Mouse (Mus musculus): Measurements from ENCODE around the gene Clmn. TPM values are rescaled to one million over a fixed set of nuclear protein-coding genes. Genes with fewer than 3 reads are reported as not detected.

Clmn gene
- polyA plus RNA-seq, 1 experiment from 2014 or later, result 0.99 TPM

DNA sequence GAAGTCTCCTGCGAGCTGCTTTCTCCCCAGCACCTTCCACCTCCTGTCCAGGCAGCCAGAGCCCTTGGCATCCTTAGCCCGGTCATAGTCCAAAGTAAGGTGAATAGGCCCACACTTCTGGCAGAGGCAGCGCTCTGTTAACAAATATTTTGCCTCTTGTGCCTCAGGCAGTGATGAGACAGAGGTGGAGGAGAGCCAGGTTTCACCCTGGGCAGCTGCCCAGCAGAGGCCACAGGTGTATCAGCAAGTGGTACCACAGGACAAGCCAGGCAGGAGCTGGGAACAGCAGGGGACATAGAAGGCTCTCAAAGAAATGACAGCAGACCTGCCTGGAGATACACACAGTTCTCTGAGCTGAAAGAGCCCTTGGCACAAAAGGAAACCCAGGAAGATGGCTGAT is 23.6 kb downstream of the Clmn start:
- DNase-seq (no peak), ATAC-seq (ENCODE audit: low FRiP score, low TSS enrichment) (no peak)
- no peaks in the 10 kb centered on the region for H3K9me3 ChIP-seq (ENCODE audit: control insufficient read depth, low read length)
- no peaks in the 10 kb centered on the region for H3K36me3 ChIP-seq (ENCODE audit: control insufficient read depth, insufficient read depth, low read length)
- 82% methylated on average over 3 of the region's 3 CpGs for WGBS
- H3K27ac ChIP-seq (replicated peaks; ENCODE audit: low read depth, low read length), result no peak overlapping the region
- H3K9ac ChIP-seq (replicated peaks; ENCODE audit: low read length), result no peak overlapping the region
- H3K27me3 ChIP-seq (ENCODE audit: control insufficient read depth, insufficient read depth, low read length), result no peaks in the 10 kb centered on the region
- peaks cover 6% of the 10 kb centered on the region for H3K4me1 ChIP-seq (ENCODE audit: control insufficient read depth, insufficient read depth, low read length)
- H3K4me2 ChIP-seq (ENCODE audit: low read length), result no peak overlapping the region
- H3K4me3 ChIP-seq (replicated peaks; ENCODE audit: low read depth, low read length), result no peak overlapping the region

DNA sequence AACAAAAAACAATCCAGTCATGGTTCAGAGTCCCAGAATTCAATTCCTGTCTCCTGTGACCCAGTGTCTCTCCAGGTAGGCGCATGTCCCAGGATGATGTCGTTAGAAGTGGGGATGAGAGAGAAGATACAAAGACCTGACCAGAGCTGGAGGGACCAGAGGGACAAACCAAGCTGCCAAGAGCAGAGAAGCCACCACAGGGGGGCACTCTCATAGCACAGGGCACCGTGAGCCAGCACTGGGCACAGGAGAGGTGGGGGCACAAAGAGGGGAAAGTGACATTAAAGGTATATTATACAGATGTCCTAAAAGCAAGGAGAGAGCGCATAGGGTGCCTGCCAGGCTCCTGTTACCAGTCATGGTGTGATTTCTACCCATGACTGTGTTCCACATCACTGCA is 25.9 kb downstream of the Clmn start:
- Histone ChIP-seq H3K9me3 (ENCODE audit: control insufficient read depth, low read length) (no peaks in the 10 kb centered on the region), H3K9ac (replicated peaks; ENCODE audit: low read length) (no peak overlapping the region), H3K4me3 (replicated peaks; ENCODE audit: low read depth, low read length) (no peak overlapping the region), H3K27ac (replicated peaks; ENCODE audit: low read depth, low read length) (no peak overlapping the region), H3K4me2 (ENCODE audit: low read length) (no peak overlapping the region), H3K36me3 (ENCODE audit: control insufficient read depth, insufficient read depth, low read length) (no peaks in the 10 kb centered on the region), H3K27me3 (ENCODE audit: control insufficient read depth, insufficient read depth, low read length) (no peaks in the 10 kb centered on the region), H3K4me1 (ENCODE audit: control insufficient read depth, insufficient read depth, low read length) (no peaks in the 10 kb centered on the region)
- peak; percentile 49 for DNase-seq
- WGBS, result 63% methylated on average over 4 of the region's 4 CpGs
- no peak for ATAC-seq (ENCODE audit: low FRiP score, low TSS enrichment)

DNA sequence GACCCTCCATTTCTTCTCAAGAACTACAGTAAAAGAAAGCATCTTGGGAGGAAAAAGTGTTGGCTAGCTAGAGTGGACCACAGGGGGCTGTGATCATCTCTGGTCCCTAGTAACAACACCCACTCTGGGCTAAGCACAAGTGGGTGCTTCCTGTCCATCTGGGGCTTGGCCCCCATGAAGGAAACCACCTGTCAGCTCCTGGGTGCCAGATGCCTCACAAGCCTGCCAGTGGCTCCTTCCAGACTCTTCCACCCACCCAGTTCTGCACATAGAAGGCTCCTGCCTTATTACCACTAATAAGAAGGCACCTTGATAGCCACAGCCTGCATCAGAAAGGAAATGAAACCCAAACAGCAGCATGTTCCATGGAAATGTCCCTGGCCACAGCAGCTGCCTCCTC is 26.4 kb downstream of the Clmn start:
- Histone ChIP-seq H3K9ac (replicated peaks; ENCODE audit: low read length) (no peak overlapping the region), H3K27ac (replicated peaks; ENCODE audit: low read depth, low read length) (no peak overlapping the region), H3K4me1 (ENCODE audit: control insufficient read depth, insufficient read depth, low read length) (no peaks in the 10 kb centered on the region), H3K4me3 (replicated peaks; ENCODE audit: low read depth, low read length) (no peak overlapping the region), H3K36me3 (ENCODE audit: control insufficient read depth, insufficient read depth, low read length) (no peaks in the 10 kb centered on the region), H3K27me3 (ENCODE audit: control insufficient read depth, insufficient read depth, low read length) (no peaks in the 10 kb centered on the region), H3K4me2 (ENCODE audit: low read length) (no peak overlapping the region), H3K9me3 (ENCODE audit: control insufficient read depth, low read length) (no peaks in the 10 kb centered on the region)
- no peak for DNase-seq
- ATAC-seq (ENCODE audit: low FRiP score, low TSS enrichment), result no peak

- WGBS, result 72% methylated on average over 13 of the region's 13 CpGs
- Histone ChIP-seq H3K36me3 (ENCODE audit: control insufficient read depth, insufficient read depth, low read length) (no peaks in the 10 kb centered on the region), H3K4me1 (ENCODE audit: control insufficient read depth, insufficient read depth, low read length) (no peaks in the 10 kb centered on the region), H3K27me3 (ENCODE audit: control insufficient read depth, insufficient read depth, low read length) (no peaks in the 10 kb centered on the region), H3K9ac (replicated peaks; ENCODE audit: low read length) (no peak overlapping the region), H3K4me3 (replicated peaks; ENCODE audit: low read depth, low read length) (no peak overlapping the region), H3K9me3 (ENCODE audit: control insufficient read depth, low read length) (no peaks in the 10 kb centered on the region), H3K4me2 (ENCODE audit: low read length) (no peak overlapping the region), H3K27ac (replicated peaks; ENCODE audit: low read depth, low read length) (no peak overlapping the region)
- 0 out of 2 replicates have a peak, but pooled peaks have one; percentile 29 for ATAC-seq (ENCODE audit: low FRiP score, low TSS enrichment)
- DNase-seq, result no peak
Measured at GRCm38 (mm10) chr12:104837957-104838401, 26.9 kb downstream of the Clmn start.

- H3K4me2 ChIP-seq (ENCODE audit: low read length), result no peak overlapping the region
- no peaks in the 10 kb centered on the region for H3K36me3 ChIP-seq (ENCODE audit: control insufficient read depth, insufficient read depth, low read length)
- no peaks in the 10 kb centered on the region for H3K27me3 ChIP-seq (ENCODE audit: control insufficient read depth, insufficient read depth, low read length)
- no peak overlapping the region for H3K27ac ChIP-seq (replicated peaks; ENCODE audit: low read depth, low read length)
- H3K9ac ChIP-seq (replicated peaks; ENCODE audit: low read length), result no peak overlapping the region
- DNase-seq (no peak), ATAC-seq (ENCODE audit: low FRiP score, low TSS enrichment) (no peak)
- 66% methylated on average over 2 of the region's 2 CpGs for whole genome bisulfite sequencing
- no peak overlapping the region for H3K4me3 ChIP-seq (replicated peaks; ENCODE audit: low read depth, low read length)
- no peaks in the 10 kb centered on the region for H3K4me1 ChIP-seq (ENCODE audit: control insufficient read depth, insufficient read depth, low read length)
- H3K9me3 ChIP-seq (ENCODE audit: control insufficient read depth, low read length), result no peaks in the 10 kb centered on the region
Measured at GRCm38 (mm10) chr12:104837111-104837837, 27.6 kb downstream of the Clmn start.

GRCm38 (mm10) chr12:104836230-104836629 is 28.6 kb downstream of the Clmn start:
- DNase-seq (no peak), ATAC-seq (ENCODE audit: low FRiP score, low TSS enrichment) (no peak)
- Histone ChIP-seq H3K27me3 (ENCODE audit: control insufficient read depth, insufficient read depth, low read length) (no peaks in the 10 kb centered on the region), H3K36me3 (ENCODE audit: control insufficient read depth, insufficient read depth, low read length) (no peaks in the 10 kb centered on the region), H3K4me3 (replicated peaks; ENCODE audit: low read depth, low read length) (no peak overlapping the region), H3K4me1 (ENCODE audit: control insufficient read depth, insufficient read depth, low read length) (no peaks in the 10 kb centered on the region), H3K9me3 (ENCODE audit: control insufficient read depth, low read length) (no peaks in the 10 kb centered on the region), H3K27ac (replicated peaks; ENCODE audit: low read depth, low read length) (no peak overlapping the region), H3K4me2 (ENCODE audit: low read length) (no peak overlapping the region), H3K9ac (replicated peaks; ENCODE audit: low read length) (no peak overlapping the region)
- 93% methylated on average over 6 of the region's 6 CpGs for WGBS

GRCm38 (mm10) chr12:104835369-104836094 is 29.3 kb downstream of the Clmn start:
- Histone ChIP-seq H3K36me3 (ENCODE audit: control insufficient read depth, insufficient read depth, low read length) (no peaks in the 10 kb centered on the region), H3K4me3 (replicated peaks; ENCODE audit: low read depth, low read length) (no peak overlapping the region), H3K9ac (replicated peaks; ENCODE audit: low read length) (no peak overlapping the region), H3K27ac (replicated peaks; ENCODE audit: low read depth, low read length) (no peak overlapping the region), H3K4me2 (ENCODE audit: low read length) (no peak overlapping the region), H3K4me1 (ENCODE audit: control insufficient read depth, insufficient read depth, low read length) (no peaks in the 10 kb centered on the region), H3K9me3 (ENCODE audit: control insufficient read depth, low read length) (no peaks in the 10 kb centered on the region), H3K27me3 (ENCODE audit: control insufficient read depth, insufficient read depth, low read length) (peaks cover 4% of the 10 kb centered on the region; the same call in 1 of the 2 replicates)
- peak; percentile 50 for DNase-seq
- 0 out of 2 replicates have a peak, but pooled peaks have one; percentile 20 for ATAC-seq (ENCODE audit: low FRiP score, low TSS enrichment)
- WGBS, result 47% methylated on average over 19 of the region's 19 CpGs

DNA sequence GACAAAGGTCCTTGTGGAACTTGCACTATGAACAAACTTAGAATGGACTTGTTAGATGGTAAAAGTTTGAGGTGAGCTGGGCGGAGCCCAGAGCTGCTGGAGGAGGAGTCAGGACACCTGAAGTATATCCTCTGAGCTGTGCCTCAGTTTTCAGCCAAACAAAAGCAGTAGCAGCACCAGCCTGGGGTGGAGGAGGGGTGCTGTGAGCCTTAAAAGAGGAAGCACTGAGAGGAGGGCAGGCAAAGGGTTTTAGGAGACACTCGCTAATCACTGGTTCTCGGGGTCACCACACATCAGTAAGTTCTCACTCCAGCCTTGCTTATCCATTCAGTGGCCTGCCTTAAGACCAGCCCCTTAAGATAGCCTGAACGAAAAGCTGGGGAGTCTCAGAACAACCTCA is 30.1 kb downstream of the Clmn start:
- peaks cover 4% of the 10 kb centered on the region; the same call in 1 of the 2 replicates for H3K27me3 ChIP-seq (ENCODE audit: control insufficient read depth, insufficient read depth, low read length)
- no peaks in the 10 kb centered on the region for H3K4me1 ChIP-seq (ENCODE audit: control insufficient read depth, insufficient read depth, low read length)
- DNase-seq, result no peak
- no peak overlapping the region for H3K27ac ChIP-seq (replicated peaks; ENCODE audit: low read depth, low read length)
- H3K36me3 ChIP-seq (ENCODE audit: control insufficient read depth, insufficient read depth, low read length), result no peaks in the 10 kb centered on the region
- no peaks in the 10 kb centered on the region for H3K9me3 ChIP-seq (ENCODE audit: control insufficient read depth, low read length)
- WGBS, result 37% methylated on average over 4 of the region's 4 CpGs
- no peak overlapping the region for H3K4me3 ChIP-seq (replicated peaks; ENCODE audit: low read depth, low read length)
- H3K4me2 ChIP-seq (ENCODE audit: low read length), result no peak overlapping the region
- ATAC-seq (ENCODE audit: low FRiP score, low TSS enrichment), result no peak
- no peak overlapping the region for H3K9ac ChIP-seq (replicated peaks; ENCODE audit: low read length)

Data from midbrain, embryonic 14.5 days (tissue).